Mouse (Mus musculus): ENCODE measurements around the gene Ebpl. TPM values are rescaled to one million over a fixed set of nuclear protein-coding genes. Genes with fewer than 3 reads are reported as not detected.

Gene Ebpl
- 1 to 10 TPM; 2.0 to 2.1 TPM for total RNA-seq (2021)

DNA sequence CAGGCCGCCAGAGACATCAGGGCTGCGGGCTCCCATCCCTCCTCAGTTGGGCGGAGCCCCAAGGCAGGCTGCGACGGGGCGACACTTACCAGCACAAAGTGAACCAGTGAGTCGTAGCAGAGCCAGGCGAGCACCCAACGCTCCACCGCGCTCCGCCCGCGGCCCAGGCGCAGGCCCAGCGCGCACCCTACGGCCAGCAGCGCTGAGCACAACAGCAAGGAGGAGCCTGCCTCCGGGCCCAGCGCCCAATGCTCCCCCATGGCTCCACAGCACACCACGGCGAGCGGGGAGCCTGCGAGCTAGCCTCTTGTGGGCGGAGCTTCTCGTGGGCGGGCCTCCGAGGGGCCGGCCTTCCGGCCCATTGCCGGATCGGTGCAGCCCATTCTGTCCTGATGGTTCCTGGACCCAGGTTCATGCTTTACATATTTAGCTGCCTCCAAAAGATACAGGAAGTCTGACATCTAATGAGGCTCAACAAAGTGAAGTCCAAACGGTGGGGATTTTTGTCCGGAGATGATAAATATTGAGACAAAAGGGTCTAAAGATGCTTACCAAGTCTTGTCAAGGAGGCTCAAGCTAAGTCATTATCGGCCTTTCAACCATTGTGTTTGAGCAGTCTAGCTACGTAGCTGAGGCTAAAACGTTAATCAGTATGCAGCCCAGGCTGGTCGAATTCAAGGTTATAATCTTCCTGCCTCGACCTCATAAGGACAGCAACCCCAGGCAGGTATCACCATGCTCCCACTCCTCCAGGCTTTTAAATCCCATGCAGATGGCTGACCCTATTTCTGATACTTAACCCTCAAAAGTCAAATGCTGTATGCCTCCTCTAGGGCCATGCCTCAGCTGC, at the start of gene Ebpl:
TSS of gene Ebpl (minus strand) at position 309 of the 850 bp plus-strand sequence.
- peak; percentile 92 for DNase-seq

GRCm38 (mm10) chr14:61410020-61410419, 49.8 kb upstream of the Ebpl start:
- no peak for DNase-seq

DNA sequence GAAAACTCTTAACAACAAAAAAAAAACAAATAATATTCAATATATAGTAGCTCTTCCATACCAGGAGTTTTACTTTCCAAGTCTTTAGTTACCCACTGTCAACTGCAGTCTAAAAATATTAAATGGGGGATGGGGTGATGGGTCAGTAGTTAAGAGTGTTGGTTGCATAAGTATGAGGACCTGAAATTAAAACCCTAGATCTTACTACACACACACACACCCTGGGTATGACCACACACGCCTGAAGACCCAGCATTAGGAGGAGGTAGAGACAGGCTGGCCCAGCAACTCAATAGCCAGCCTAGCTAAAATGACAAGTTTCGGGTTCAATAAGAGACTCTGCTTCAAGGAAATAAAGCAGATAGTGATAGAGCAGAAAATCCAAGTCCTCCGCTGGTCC, 46.8 kb upstream of the Ebpl start:
- DNase-seq, result no peak

DNA sequence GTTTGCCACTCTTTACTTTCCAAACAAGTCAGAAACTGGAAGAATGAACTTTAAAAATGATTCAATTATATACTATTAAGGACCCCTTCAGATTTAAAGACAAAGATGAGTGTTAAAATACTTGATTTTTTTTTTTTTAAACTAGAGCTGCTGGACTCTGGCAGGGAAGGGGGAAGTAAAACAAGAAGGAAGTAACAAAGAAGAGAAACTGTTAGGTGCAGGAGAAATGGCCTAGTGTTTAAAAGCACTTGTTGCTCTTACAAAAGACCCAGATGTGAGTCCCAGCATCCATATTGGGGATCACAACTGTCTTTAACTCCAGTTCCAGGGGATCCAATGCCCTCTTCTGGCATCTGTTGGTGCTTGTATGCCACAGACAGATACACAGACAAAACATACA, 45.5 kb upstream of the Ebpl start:
- no peak for DNase-seq

- DNase-seq, result no peak
These were observed 44.7 kb upstream of the Ebpl start for GRCm38 (mm10) chr14:61404941-61405340.

DNA sequence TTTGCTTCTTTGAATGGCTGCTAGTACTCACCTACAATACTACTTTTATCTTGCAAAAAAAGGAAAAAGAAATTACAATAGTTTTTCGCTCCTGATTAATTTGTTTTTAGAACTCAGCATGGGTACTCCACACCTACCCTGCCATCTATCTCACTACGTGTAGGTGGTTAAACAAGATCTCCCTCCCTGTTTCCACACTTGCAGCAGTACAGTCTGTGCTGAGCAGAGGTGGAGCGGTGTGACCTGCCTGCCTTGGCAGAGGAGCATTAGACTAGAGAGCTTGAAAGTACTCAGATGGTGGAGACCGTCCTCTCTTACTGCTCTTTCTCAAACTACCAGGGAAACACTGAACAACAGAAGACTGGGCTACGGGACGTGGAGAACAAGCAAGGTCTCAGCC, 34.5 kb upstream of the Ebpl start:
- no peak for DNase-seq

DNA sequence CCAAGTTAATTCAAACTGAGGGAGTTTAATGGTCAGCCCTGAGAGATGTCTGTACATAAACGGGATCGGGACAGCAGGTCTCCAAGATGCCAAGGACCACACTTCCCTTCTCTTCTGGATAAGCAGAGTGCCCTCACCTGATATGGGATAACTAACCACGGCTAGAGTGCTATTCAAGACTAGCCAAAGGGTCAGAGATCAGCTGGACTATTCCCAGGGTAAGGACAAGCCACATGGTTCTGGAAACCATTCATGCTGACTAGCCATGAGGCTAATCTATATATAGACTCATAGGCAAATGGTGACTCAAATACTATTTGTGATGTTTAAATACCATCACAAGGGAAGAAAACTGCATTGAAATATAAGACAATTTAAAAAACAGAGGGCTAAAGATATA, 30.3 kb upstream of the Ebpl start:
- DNase-seq, result no peak

DNA sequence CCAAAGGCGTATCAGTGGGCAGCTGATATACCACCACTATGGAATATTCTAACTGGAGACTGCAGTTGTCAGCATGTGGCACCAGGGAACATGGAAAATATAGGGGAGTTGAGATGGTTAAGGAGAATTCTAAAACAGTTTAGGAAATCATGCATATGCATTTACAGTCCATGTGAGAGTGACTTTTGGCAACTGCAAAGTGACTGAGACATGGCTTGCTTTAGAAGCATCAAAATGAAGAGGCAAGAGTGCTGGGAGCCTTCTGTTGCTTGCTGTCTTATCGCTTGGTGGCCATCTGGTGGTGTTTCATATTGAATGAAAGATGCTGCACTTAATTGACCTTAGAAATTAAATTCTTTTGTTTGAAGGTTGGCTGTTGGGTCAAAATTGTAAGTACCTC, 7.1 kb upstream of the Ebpl start:
- DNase-seq, result no peak

DNA sequence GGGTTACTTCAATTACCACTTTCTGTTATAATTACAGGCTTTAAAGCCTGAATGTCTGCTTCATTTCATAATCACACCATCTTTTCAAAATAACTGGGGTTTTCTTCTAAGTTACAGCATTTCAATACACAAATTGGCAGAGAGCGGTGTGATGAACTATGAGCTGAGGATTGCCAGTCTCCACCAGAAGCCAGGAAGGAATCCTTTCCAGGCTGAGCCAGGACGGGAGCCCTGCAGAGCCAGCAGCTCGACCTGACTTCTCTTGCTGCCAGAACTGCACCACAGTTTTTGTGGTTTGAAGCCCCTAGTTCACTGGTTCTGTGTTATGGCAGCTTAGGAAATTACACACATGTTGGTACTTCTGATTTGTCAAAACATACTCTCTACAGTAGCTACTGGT, 4.4 kb upstream of the Ebpl start:
- no peak for DNase-seq

- no peak for DNase-seq
These were observed 3.5 kb upstream of the Ebpl start for GRCm38 (mm10) chr14:61363734-61364133.

DNA sequence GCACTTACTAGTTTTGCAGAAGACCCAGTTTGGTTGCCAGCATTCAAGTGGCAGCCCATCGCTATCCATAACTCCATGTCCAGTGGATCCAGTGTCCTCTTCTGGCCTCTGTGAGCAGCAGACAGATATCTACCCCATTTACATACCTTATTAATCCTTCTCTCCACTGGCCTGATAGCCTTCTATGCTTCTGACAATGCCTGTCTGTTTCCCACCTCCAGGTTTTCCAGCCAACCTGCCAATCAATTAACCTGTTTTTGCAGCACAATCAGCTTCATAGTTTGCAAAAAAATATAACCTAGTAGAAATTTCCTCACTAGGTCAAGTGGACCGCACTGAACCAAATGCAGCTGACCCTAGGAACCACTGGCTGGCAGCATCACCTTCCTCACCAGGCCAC, 2.0 kb upstream of the Ebpl start:
- DNase-seq, result no peak

- DNase-seq, result no peak
These were observed 807 bp upstream of the Ebpl start for GRCm38 (mm10) chr14:61360981-61361511.

- no peak for DNase-seq
These were observed 5.7 kb downstream of the Ebpl start for GRCm38 (mm10) chr14:61354251-61355235.

DNA sequence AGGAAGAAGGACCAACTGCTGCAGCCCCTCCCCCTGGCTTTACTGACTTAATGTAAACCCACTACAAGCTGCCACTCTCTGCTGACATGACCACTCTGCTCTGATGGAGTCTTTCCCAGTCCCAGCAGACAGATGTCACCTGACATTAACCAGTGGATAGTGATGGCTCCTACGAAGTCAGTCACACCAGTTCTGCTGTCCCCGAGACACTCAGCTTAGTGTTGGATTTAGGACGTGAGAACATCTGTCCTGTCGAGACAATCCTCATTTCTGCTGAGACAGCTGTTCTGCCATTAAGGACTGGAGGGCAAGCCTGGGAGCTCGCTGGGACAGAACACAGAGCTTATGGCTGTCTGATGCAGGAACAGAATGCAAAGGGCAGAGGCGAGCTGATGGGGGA, 9.4 kb downstream of the Ebpl start:
- DNase-seq, result no peak

GRCm38 (mm10) chr14:61349876-61350275, 10.4 kb downstream of the Ebpl start:
- DNase-seq, result no peak

GRCm38 (mm10) chr14:61346827-61347698, 13.2 kb downstream of the Ebpl start:
- peak; percentile 34 for DNase-seq

DNA sequence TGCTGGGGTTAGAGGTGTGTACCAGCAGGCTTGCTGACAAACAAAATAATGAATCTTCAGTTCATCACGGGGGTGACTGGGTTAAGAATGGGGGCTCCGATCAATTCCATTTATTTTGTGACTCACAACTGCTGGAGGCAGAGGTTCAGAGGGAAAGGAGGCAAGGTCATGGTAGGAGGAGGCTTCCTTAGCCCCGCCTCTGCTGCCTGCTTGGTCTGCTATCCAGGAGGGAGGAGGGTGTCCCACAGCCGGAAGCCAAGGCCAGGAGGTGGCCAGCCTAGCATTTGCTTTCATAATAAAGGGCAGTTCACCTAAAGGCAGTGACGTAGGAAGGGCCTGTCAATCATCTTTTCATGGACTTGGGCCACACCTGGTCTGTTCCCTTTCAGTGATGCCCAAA, 15.6 kb downstream of the Ebpl start:
- no peak for DNase-seq

GRCm38 (mm10) chr14:61339381-61339780, 20.9 kb downstream of the Ebpl start:
- no peak for DNase-seq

DNA sequence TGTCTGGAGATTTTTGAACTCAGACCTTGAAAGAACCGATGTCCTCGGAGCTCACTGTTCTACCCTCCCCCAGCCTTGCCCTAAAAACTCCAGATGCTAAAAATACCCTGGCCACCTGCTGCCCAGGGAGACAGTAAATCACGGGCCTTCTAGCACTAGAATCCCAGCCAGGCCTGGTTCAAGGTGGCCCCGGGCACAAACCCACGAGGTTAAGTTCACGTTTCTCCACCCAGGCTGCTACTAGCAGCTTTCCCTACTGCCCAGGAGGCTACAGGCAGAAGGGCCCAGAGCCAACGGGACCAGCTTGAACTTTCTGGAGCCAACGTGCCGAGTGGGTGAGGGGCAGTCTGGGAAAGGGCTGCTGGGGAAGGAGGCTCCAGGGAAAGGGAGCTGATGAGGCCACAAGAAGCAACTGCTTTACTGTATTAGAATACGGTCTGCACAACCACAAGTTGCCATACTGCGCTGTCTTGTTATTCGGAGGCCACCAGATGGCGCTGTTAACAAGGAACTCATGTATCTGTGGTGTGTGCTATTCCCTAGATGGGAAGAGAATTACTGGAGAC, 29.2 kb downstream of the Ebpl start:
- DNase-seq, result peak; percentile 88

DNA sequence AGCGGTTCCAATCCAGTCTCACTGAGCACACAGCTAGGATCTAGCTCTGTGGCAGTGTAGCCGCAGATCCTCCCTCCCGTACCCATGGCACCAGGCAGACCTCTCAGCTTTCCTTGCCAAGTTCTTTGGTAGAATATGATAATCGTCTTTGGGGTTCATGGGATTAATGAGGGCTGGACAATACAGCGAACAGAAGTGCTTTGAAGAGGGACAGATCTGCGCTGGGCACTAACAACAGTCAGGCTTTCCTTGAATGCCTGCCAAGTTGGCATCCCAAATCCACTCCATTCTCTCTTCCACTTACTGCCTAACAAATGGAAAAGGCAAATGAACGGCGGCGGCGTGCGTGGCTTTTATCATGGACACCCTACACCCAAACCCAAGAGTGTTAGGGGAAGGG, 29.6 kb downstream of the Ebpl start:
- DNase-seq, result no peak

- DNase-seq, result peak; percentile 79
These were observed 32.4 kb downstream of the Ebpl start for GRCm38 (mm10) chr14:61327618-61328450.
